Mouse (Mus musculus) stomach, embryonic 15.5 days (tissue): ENCODE measurements around the gene Lama5. TPM values are rescaled to one million over a fixed set of nuclear protein-coding genes. Genes with fewer than 3 reads are reported as not detected.
A peak's percentile ranks its signal among the peaks of the same experiment; 100 is the strongest.

Experiments used
- ATAC-seq: fragments of 200-750 bp; cut with Nextera tagmentation; 2 replicates; pipeline ENCODE4 v1.8.0; 2017; ENCODE audit warnings: low read depth, moderate number of reproducible peaks, moderate TSS enrichment; ENCODE audit not compliant: insufficient read depth, low FRiP score
- H3K27ac ChIP-seq: fragments of 300-500 bp; sonication (generic); 2 replicates; pipeline ENCODE4 v1.5.1; 2015; ENCODE audit warnings: mild to moderate bottlenecking, inconsistent platforms
- H3K27me3 ChIP-seq: fragments of 300-500 bp; sonication (generic); replicated peaks from 2 replicates; pipeline ENCODE4 v1.6.1; 2015; ENCODE audit warnings: inconsistent platforms
- H3K36me3 ChIP-seq: fragments of 300-500 bp; sonication (generic); 2 replicates; pipeline ENCODE4 v1.6.1; 2015; ENCODE audit warnings: inconsistent platforms
- H3K4me1 ChIP-seq: fragments of 300-500 bp; sonication (generic); 2 replicates; pipeline ENCODE4 v1.6.1; 2015; ENCODE audit warnings: inconsistent platforms
- H3K4me2 ChIP-seq: fragments of 300-500 bp; sonication (generic); 2 replicates; pipeline ENCODE4 v1.6.1; 2015; ENCODE audit warnings: mild to moderate bottlenecking, inconsistent platforms
- H3K4me3 ChIP-seq: fragments of 300-500 bp; sonication (generic); replicated peaks from 2 replicates; pipeline ENCODE4 v1.5.1; 2015; ENCODE audit warnings: inconsistent platforms
- H3K9ac ChIP-seq: fragments of 300-500 bp; sonication (generic); 2 replicates; pipeline ENCODE4 v1.6.1; 2015; ENCODE audit warnings: inconsistent platforms
- H3K9me3 ChIP-seq: fragments of 300-500 bp; sonication (generic); 2 replicates; pipeline ENCODE4 v1.6.1; 2016; ENCODE audit warnings: inconsistent platforms
- WGBS: fragments of 180-500 bp; shearing (Covaris S2); methylation state at CpG from one replicate; pipeline ENCODE4 v1.1.7; 2015; 5-methylcytosine and 5-hydroxymethylcytosine counted together
- polyA plus RNA-seq: library from polyadenylated mRNA; unstranded; fragments of >200 nt; fragmentation: Nextera tagmentation; extraction: Ambion mirVana; gene quantifications from 2 replicates; pipeline ENCODE4 v1.2.1, GENCODE M21; 2015

Gene Lama5
- polyA plus RNA-seq, 1 experiment from 2014 or later = 45.6 TPM

DNA sequence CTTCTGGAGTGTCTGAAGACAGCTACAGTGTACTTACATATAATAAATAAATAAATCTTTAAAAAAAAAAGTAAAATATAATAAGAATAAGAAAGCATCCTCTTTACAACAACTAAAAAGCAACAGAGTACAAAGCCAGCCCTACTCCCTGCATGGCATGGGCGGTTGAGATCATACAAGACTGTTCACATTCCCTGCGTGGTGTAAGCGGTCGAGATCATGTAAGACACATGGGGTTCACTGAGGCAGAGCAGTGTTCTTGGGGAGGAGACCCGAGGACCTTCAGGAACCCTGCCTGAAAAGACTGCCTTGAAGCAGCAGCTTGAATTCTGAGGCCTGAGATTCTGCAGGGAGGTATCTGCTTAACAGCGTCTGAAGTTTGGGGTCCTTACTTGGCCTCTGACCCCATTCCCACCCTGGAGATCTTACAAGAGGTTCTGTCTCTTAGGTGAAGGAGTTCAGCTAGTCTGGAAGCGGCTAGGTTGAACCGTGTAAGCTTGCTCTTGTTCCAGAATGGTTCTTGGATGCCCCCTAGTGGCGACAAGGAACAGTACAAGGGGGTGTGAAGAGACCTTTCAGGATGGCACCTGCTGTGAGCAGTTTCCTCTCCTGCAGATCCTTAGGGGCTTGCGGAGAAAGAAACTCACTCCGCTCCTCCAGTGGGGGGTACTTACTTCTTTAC is 25.4 kb upstream of the Lama5 start:
- ATAC-seq = peak; percentile 83
- H3K9ac ChIP-seq = no peak overlapping the region
- WGBS = 31% methylated on average over 11 of the region's 11 CpGs

DNA sequence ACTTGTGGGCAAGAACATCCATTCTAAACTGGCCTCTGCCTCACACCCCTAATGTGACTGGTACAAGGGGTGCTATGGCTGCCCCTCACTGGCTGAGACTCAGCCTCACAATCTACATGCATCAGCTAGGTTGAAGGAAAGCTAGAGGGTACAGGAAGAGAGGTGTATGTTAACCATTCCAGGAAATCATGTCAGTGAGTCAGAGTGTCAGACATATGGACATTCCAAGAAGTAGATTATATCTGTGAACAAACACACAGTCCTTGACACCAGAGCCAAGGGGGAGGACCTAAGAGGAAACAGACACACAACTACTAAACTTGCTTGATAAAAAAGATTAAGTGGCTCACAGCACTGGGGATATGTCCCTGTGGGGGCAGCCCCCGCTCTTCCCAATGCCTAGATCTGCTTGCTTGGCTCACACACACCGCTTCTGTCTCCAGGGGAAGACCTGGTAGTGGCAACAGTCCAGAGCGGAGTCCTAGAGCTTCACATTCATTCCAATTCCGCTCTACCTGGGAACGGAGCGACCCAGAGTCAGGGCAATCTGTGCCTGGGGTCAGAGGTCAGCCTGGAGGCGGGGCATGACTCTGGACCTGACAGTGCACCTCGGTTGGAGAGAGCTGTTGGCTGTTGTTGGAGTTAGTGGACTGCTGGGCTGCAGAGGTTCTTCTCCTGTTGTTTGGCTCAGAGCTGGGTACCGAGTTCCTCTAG is 23.4 kb upstream of the Lama5 start:
- H3K27ac ChIP-seq = no peak overlapping the region
- WGBS = 63% methylated on average over 9 of the region's 9 CpGs
- ATAC-seq = peak; percentile 17; the same call in 1 of the 2 replicates

More for the DNA sequence above, 25.4 kb upstream of the Lama5 start:
- no peaks in the 10 kb centered on the region for H3K27me3 ChIP-seq
- no peaks in the 10 kb centered on the region for H3K9me3 ChIP-seq
- H3K36me3 ChIP-seq = no peaks in the 10 kb centered on the region
- H3K4me3 ChIP-seq = no peak overlapping the region
- H3K27ac ChIP-seq = no peak overlapping the region
- peaks cover 7% of the 10 kb centered on the region; the same call in 1 of the 2 replicates for H3K4me1 ChIP-seq
- H3K4me2 ChIP-seq = no peak overlapping the region

DNA sequence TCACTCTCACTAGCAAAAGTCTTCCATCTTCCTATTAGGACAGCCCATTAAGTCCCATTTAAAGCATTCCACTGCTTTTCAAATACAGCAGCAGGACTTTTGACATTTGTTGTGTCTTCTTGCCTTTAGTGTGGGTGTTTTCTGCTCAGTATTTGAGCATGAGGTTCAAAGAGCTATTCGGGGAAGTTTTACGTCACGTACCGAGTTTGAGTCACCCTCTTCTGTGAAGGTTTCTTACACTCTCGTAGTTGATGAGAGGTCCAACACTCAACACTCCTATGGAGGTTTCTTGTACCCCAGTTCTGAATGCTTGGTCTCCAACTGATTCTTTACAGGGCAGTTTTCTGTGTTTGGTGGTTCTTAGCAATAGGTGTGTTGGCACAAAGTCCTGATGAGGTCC is 22.3 kb upstream of the Lama5 start:
- Histone ChIP-seq H3K27ac (no peak overlapping the region), H3K4me3 (no peak overlapping the region), H3K4me2 (no peak overlapping the region), H3K27me3 (no peaks in the 10 kb centered on the region), H3K36me3 (no peaks in the 10 kb centered on the region), H3K4me1 (peaks cover 6% of the 10 kb centered on the region; the same call in 1 of the 2 replicates), H3K9ac (no peak overlapping the region), H3K9me3 (no peaks in the 10 kb centered on the region)
- 84% methylated on average over 5 of the region's 5 CpGs for WGBS
- no peak for ATAC-seq

More for the DNA sequence above, 23.4 kb upstream of the Lama5 start:
- H3K27me3 ChIP-seq = no peaks in the 10 kb centered on the region
- H3K9ac ChIP-seq = no peak overlapping the region
- no peak overlapping the region for H3K4me3 ChIP-seq
- H3K9me3 ChIP-seq = no peaks in the 10 kb centered on the region
- H3K36me3 ChIP-seq = no peaks in the 10 kb centered on the region
- H3K4me2 ChIP-seq = no peak overlapping the region
- peaks cover 6% of the 10 kb centered on the region; the same call in 1 of the 2 replicates for H3K4me1 ChIP-seq

DNA sequence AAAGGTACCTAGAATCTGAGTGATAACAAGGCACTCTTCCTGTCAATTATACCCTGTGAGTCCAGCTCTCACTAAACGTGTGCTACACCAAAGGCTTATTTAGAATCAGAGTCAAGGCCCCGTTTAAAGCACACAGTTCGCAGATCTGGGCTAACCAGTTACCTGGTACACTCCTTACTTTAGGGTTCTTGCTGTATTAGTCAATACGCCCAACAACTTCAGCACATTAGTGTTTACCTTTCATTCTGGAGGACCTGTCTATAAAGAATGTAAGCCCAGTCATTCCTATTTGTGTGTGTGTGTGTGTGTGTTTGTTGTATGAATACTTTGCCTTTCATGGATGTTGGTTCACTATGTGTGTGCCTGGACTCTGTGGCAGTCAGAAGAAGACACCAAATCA is 17.4 kb upstream of the Lama5 start:
- H3K4me2 ChIP-seq = no peak overlapping the region
- ATAC-seq = no peak
- no peaks in the 10 kb centered on the region for H3K36me3 ChIP-seq
- 72% methylated on average over 4 of the region's 4 CpGs for WGBS
- no peak overlapping the region for H3K9ac ChIP-seq
- H3K27me3 ChIP-seq = no peaks in the 10 kb centered on the region
- no peaks in the 10 kb centered on the region for H3K9me3 ChIP-seq
- no peaks in the 10 kb centered on the region for H3K4me1 ChIP-seq
- no peak overlapping the region for H3K27ac ChIP-seq
- no peak overlapping the region for H3K4me3 ChIP-seq

DNA sequence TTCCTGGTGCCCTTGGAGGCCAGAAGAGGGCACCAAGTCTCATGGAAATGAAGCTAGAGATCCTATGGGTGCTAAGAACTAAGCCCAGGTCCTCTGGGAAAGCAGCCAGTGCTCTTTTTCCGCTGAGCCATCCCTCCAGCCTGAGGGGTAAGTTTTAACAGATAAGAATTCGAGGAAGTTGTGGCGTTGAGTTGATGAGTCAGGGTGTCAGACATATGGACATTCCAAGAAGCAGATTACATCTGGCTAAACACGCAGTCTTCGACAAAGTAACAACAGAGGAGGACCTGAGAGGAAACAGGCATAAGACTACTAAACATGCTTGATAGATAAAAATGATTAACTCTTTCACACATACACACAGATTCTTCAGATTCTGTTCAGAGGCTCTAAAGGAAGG is 12.9 kb upstream of the Lama5 start:
- H3K36me3 ChIP-seq = no peaks in the 10 kb centered on the region

DNA sequence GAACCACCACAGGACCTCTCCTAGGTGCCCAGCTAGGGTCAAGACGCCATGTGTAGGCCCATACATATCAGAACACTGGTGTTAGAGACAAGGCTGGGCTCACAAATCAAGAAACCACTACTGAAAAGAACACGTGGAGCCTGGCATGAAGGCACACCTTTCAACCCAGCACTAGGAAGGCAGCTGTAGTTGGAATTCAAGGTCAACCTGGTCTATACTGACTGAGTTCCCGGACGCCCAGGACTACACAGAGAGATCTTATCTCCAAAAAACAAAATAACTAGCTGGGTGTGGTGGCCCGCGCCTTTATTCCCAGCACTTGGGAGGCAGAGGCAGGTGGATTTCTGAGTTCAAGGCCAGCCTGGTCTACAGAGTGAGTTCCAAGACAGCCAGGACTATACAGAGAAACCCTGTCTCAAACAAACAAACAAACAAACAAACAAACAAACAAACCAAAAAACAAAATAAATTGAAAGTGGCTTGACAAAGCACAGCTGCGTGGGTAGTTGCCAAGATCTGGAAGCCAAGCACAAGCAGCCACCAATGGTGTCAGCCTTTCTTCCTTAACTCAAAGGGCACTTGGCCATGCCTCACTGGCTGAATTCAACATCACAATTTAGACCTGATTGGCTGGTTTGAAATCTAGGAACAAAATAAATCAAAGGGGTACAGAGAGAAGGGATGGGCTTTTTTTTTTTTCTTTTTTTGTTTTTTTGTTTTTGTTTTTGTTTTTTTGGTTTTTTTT is 12.1 kb upstream of the Lama5 start:
- Histone ChIP-seq H3K4me1 (peaks cover 25% of the 10 kb centered on the region), H3K27me3 (no peaks in the 10 kb centered on the region), H3K4me2 (no peak overlapping the region), H3K4me3 (no peak overlapping the region), H3K9me3 (no peaks in the 10 kb centered on the region), H3K9ac (no peak overlapping the region), H3K27ac (peak overlapping the region; percentile 21; the same call in 1 of the 2 replicates), H3K36me3 (no peaks in the 10 kb centered on the region)
- WGBS = 88% methylated on average over 7 of the region's 7 CpGs
- no peak for ATAC-seq

More for the DNA sequence above, 12.9 kb upstream of the Lama5 start:
- Histone ChIP-seq H3K4me1 (peaks cover 25% of the 10 kb centered on the region), H3K9ac (no peak overlapping the region), H3K9me3 (no peaks in the 10 kb centered on the region), H3K4me2 (no peak overlapping the region), H3K27ac (no peak overlapping the region), H3K27me3 (no peaks in the 10 kb centered on the region), H3K4me3 (no peak overlapping the region)
- no peak for ATAC-seq
- WGBS = 62% methylated on average over 5 of the region's 5 CpGs

DNA sequence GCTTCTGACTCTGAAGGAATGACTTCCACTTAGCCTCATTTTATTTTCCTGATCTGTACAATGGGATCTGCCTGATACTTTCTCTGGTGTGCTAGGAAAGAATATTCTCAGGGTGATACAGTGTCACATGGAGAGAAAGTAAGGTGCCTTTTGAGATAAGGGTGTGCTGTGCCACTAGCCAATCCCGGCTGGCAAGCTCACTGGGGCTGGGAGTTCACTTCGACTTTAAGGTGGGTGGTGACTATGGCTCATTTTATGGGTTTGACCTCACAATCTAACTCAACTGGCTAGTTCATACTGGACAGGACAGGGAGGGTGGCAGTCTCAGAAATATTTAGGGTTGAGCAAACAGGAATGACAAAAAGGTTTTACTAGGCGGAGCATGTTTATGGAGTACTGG is 11.3 kb upstream of the Lama5 start:
- H3K27me3 ChIP-seq = no peaks in the 10 kb centered on the region
- no peaks in the 10 kb centered on the region for H3K9me3 ChIP-seq
- H3K36me3 ChIP-seq = no peaks in the 10 kb centered on the region
- H3K9ac ChIP-seq = no peak overlapping the region
- H3K4me2 ChIP-seq = no peak overlapping the region
- ATAC-seq = peak; percentile 61
- no peak overlapping the region for H3K4me3 ChIP-seq
- H3K4me1 ChIP-seq = peaks cover 25% of the 10 kb centered on the region
- H3K27ac ChIP-seq = peak overlapping the region; percentile 21; the same call in 1 of the 2 replicates
- WGBS = 72% methylated on average over 3 of the region's 3 CpGs

DNA sequence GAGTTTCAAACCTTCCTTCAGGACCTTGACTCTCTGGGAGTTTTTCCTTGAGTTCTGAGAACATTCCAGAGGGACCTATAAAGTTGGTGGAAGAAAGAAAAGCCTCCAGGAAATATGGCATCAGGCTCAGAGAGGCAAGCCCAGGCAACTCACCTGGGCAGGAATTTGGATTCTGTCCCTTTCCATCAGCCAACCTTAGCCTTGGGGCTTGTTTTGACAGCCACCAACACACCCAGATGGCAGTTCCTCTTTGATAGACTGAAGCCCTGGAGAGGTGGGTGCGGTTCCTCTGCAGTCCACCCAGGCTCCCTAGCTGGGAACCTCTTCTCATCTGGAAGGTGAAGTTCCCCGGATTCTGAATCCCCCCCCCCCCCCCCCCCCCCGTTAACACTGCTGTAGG is 10.8 kb upstream of the Lama5 start:
- H3K27ac ChIP-seq = peak overlapping the region; percentile 89
- H3K9me3 ChIP-seq = no peaks in the 10 kb centered on the region
- WGBS = 47% methylated on average over 2 of the region's 3 CpGs

DNA sequence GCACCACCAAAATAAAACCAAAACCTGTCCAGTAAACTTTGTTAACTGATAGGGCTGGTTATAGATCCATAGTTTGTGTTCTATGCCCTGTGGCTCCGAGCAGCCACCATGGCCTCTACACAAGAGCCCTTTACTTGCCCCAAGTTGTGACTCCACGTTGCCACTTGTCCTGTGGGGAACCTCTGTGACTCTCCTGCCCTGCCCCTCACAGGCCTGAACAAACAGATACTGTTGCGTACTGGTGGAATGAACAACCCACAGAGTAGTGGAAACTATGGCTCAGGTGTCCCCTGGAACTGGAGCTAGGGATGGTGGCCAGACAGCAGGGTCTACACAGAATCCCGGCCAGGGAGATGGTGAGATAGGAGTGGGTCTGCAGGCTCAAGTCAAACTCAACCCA is 10.1 kb upstream of the Lama5 start:
- Histone ChIP-seq H3K9ac (no peak overlapping the region), H3K4me3 (no peak overlapping the region), H3K27ac (peak overlapping the region; percentile 89), H3K36me3 (no peaks in the 10 kb centered on the region), H3K4me2 (no peak overlapping the region), H3K27me3 (no peaks in the 10 kb centered on the region), H3K4me1 (peaks cover 25% of the 10 kb centered on the region), H3K9me3 (no peaks in the 10 kb centered on the region)
- WGBS = 77% methylated on average over 4 of the region's 4 CpGs
- ATAC-seq = no peak

More for the DNA sequence above, 10.8 kb upstream of the Lama5 start:
- no peak overlapping the region for H3K4me3 ChIP-seq
- H3K27me3 ChIP-seq = no peaks in the 10 kb centered on the region
- peaks cover 25% of the 10 kb centered on the region for H3K4me1 ChIP-seq
- no peaks in the 10 kb centered on the region for H3K36me3 ChIP-seq
- no peak for ATAC-seq
- H3K4me2 ChIP-seq = no peak overlapping the region
- no peak overlapping the region for H3K9ac ChIP-seq

DNA sequence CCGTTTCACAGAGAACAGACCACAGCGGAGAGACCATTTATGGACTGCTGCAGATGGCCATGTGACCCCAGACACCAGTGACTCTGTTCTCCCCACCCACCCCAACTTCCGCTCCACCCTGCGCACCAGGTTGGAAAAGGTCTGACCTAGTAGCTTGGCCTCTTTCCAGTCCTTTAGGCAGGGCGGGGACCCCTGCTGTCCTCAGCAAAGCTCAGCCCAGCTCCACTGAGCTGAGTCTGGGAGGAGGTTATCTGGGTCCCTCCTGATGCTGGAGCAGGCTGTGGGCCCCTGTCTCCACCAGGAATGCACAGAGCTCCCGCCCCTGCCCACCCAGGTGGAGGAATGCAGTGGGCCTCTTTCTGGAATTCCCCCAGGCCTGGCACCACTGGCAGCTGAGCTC is 9.3 kb upstream of the Lama5 start:
- Histone ChIP-seq H3K4me3 (no peak overlapping the region), H3K9ac (no peak overlapping the region), H3K36me3 (no peaks in the 10 kb centered on the region), H3K4me2 (peak overlapping the region; percentile 23), H3K27me3 (no peaks in the 10 kb centered on the region), H3K9me3 (no peaks in the 10 kb centered on the region), H3K4me1 (peaks cover 28% of the 10 kb centered on the region), H3K27ac (peak overlapping the region; percentile 89)
- peak; percentile 54 for ATAC-seq
- 48% methylated on average over 6 of the region's 6 CpGs for WGBS

DNA sequence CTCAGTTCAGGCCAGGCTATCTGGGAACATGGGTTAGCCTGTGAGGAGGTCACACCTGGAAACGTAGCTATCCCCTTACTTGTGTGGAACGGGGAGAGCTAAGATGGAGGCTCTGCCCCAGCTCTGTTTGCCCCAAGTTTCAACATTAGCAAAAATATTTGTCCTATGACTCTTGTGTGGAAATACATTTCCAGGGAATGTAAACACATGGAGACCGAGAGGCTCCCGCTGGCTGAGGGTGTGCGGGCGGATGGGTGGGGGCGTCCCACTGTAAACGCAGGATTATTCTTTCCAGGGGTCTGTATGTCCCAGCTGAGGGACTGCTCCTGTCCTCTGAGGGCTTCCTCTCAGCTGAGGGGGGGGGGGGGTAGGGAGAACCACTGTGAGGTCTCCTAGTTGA is 8.7 kb upstream of the Lama5 start:
- H3K27ac ChIP-seq = peak overlapping the region; percentile 89
- no peak overlapping the region for H3K9ac ChIP-seq
- H3K4me1 ChIP-seq = peaks cover 28% of the 10 kb centered on the region
- H3K4me3 ChIP-seq = no peak overlapping the region
- 37% methylated on average over 8 of the region's 8 CpGs for WGBS
- no peaks in the 10 kb centered on the region for H3K9me3 ChIP-seq
- H3K4me2 ChIP-seq = no peak overlapping the region
- peak; percentile 12; the same call in 1 of the 2 replicates for ATAC-seq
- no peaks in the 10 kb centered on the region for H3K36me3 ChIP-seq
- no peaks in the 10 kb centered on the region for H3K27me3 ChIP-seq
